Mouse (Mus musculus) adrenal gland, adult 8-10 months (tissue): ENCODE data around the gene Lrig1. TPM values are rescaled to one million over a fixed set of nuclear protein-coding genes. Genes with fewer than 3 reads are reported as not detected.

ENCODE experiments used
- DNase-seq: peaks from one replicate; pipeline ENCODE4 v3.0.0; 2022
- total RNA-seq, 4 experiments: library from RNA; stranded (reverse); gene quantifications; 2 replicates each; pipeline ENCODE4 v1.2.4; 2022

Lrig1 gene
- total RNA-seq = 10 to 100 TPM in 1 of 4 experiments, 1 to 10 TPM in 3; 8.2 to 14.0 (median 9.0) TPM

GRCm38 (mm10) chr6:94700067-94700491 is at the start of gene Lrig1:
Lrig1 (minus strand) TSS chr6:94700158.
- DNase-seq = peak; percentile 98

GRCm38 (mm10) chr6:94749626-94750025 is 49.7 kb upstream of the Lrig1 start:
- DNase-seq = no peak

DNA sequence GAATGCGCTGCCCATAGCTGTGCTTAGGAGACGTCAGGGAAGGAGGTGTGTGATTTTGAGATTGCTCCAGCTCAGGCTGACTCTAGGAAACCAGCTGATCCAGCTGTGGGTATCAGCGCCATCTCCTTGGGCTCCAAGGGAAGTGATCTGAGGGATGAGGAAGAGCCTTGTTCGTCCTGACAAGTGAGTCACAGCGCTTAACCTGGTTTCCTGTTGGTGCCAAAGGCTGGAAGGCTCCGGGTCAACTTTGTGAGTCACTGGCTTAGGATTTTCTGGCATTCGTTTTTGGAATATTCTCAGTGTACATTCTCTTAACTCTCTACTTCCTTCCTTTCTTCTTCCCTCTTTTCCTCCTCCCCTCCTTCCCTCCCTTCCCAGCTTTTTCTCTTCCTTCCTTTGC is 48.4 kb upstream of the Lrig1 start:
- peak; percentile 3 for DNase-seq

DNA sequence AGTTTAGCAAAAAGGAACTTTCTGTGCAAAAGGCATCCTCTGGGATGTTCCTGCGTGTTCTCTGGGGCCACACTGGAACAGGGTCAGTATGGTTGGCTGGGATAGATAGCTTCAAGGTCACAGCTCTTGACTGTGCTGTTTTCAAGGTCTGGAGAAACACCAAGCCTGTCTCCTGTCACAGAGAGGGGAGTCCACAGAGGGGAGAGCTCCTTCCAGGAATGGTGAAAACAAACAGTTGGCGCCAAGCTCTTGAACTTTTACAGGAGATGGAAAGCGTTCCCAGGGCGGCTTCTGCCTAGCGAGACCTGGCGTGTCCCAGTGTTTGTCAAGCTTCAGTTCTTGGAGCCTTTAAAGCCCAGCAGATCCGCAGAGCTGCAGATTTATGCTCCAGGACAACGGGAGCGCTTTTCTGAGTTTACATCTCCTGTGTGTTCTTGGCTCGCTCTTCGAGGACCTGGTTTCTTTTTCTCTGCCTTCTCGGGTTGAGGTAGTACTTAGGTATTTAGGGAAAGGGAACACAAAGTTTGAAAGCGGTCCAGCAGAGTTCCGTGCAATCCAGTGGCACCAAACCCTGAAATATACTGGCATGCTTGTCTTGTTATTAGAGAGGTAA is 40.3 kb upstream of the Lrig1 start:
- DNase-seq = peak; percentile 10

DNA sequence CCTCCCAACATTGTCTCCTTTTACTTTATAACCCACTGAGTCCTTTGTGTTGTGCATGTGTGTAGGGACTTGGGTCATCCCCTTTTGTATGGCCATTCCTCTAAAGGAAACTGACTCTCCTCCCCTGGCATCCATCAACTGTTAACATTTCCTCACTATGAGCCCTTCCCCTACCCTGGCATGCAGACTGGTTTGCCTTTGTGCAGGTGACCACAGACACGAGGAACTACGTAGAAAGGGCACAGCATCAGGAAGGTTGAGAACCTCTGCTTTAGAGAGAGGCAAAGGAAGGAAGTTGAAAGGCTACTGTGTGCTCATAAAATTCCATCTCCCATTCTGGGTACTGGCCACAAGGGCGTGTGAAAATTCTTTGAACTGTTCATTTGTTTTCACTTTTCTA is 38.7 kb upstream of the Lrig1 start:
- no peak for DNase-seq

GRCm38 (mm10) chr6:94733878-94734277 is 33.9 kb upstream of the Lrig1 start:
- no peak for DNase-seq

DNA sequence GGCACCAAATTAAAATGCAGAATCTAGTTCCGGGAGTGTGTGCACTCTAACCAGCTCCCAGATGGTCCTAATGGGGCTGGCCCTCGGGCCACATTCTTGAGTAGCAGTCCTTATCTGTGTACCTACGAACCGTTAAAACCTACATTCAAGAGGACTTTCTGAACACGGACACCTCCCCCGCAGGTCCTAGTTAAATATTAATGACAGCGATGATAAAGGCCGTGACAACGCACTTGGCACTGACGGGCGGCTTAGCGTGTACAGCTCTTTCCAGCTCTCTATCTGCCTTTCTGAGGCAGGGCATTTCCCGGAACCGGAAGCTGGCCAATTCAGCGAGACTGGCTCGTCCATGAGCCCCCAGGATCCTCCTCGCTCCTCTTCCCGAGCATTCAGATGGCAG is 29.9 kb upstream of the Lrig1 start:
- no peak for DNase-seq

DNA sequence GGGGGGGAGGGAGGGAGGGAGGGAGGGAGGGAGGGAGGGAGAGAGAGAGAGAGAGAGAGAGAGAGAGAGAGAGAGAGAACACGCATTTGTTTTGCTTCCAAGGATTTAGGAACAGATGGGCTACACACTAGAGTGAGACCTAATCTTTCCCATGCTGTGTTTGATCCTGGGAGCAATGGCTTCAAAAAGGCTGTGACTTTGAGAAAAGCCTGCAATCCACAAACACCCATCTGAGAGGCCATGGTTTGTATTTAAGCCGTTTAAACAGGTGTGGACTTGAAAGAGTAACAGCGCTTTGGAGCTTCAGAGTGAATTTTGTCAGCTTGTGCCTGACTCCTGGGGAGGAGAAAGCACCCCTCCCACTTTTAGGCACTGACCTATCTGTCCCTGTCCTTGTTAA is 29.2 kb upstream of the Lrig1 start:
- no peak for DNase-seq

- no peak for DNase-seq
These were observed 24.7 kb upstream of the Lrig1 start for GRCm38 (mm10) chr6:94724612-94725011.

DNA sequence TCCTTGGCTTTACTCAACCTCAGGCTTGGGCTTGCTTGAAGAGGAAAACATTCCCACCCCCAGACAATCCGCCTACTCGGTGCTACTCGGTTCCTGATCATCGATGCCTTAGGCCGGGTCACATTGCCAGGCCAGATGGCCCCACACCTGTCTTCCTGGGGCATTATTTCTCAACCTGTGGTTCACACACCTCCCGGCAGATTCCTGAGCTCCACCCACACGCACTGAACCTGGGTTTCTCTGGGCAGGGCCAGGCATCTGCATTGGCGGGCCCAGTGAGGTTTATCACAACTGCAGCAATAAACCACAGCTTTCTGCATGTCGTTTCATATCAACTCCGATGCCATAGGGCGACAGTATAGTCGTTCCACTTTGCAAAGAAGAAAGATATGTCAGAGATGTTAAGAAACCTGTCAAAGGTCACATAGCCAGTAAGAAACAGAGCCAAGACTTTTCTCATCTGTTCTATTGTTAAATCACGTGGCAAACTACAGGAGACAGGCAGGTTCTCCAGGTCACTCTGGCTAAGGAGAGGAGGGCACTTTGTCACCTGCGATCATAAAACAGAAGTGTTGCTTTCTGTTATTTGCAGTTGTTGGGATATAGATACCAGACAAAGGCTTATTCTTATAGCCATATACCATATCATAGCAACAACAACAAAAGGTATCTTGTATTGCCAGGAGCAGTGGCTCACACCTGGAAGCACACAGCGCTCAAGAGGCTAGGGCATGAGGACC is 18.8 kb upstream of the Lrig1 start:
- no peak for DNase-seq

DNA sequence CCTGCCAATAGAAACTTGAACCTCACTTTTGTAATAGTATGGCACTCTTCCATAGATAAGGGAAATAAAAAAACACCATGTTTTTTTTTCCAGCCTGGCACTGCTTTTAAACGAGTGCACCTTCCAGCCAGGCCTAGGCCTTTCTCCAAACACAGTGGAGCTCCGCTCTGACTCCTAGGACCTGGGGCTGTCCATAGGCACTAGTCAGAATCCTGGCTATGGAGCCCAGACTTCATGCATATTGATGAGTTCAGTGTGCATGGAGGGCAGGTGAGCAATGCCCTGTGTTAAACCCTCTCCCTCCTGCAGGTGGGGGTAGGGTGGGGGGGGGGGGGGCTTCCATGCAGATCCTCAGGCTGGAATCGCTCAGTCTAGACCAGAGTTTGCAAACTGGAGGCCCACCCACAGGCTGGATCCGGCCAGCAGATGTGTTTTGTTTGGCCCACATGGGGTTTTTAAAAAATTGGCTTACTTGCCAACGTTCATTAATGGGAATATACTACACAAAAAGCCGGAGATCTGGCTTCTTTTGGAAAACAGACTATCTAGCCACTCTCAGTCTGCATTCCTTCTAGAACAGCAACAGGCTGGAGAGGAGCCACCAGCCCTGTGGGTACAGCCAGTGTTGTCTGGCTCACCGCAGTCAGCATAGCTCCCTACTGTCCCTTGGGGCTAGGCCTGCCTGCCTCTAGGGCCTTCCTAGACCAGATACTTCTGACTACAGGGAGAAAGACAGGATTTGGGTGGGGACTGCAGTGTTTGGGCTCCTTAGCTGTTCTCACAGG is 17.9 kb upstream of the Lrig1 start:
- no peak for DNase-seq

DNA sequence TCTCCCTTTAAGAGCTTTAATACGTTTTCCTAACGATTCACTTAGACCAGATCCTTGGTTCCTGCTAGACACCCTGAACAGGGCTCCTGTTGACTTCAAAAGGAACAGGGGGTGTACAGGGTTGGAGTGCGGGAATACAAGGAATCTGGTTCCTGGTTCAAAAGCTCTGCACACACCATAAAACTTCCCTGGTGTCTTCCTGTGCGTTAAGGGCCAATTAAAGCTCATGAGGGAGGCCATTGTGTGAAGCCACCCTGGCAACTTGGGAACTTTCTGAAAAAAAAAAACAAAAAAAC is 15.6 kb upstream of the Lrig1 start:
- no peak for DNase-seq

GRCm38 (mm10) chr6:94714815-94715644 is 15.1 kb upstream of the Lrig1 start:
- DNase-seq = no peak

DNA sequence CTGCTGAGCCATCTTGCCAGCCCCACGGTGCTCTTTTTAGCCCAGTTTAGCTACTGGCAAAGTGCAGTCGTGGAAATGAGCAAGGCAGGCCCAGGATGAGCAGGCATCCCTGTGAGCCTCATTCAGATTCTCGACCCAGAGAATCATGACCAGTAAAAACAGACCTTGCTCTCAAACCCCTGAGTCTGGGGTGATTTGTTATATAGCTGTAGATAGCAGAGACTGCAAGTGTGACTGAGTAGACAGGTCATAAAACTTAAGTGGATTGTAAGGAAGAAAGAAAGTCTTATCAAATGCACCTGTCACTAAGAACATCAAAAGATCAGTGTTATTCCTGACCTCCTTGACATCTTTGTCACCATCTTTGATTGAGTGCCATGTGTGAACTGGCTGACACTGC is 9.9 kb upstream of the Lrig1 start:
- no peak for DNase-seq

GRCm38 (mm10) chr6:94709150-94709549 is 9.2 kb upstream of the Lrig1 start:
- DNase-seq = no peak

DNA sequence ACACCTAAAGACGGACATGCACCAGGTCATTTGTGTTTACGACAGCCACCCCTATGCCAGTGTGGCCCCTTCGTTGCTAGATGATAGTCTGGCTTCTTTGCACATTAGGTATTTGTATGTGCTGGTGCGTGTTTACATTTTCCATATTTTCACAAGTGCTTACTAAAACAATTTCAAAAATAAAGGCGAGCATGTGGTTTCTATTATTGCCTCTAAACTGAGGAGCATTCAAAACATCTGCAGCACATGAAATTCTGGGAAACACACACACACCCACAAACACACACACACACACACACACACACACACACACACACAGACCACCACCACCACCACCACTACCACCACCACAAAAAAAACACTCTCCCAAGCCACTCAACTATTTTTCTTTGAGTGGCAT is 7.3 kb upstream of the Lrig1 start:
- no peak for DNase-seq

DNA sequence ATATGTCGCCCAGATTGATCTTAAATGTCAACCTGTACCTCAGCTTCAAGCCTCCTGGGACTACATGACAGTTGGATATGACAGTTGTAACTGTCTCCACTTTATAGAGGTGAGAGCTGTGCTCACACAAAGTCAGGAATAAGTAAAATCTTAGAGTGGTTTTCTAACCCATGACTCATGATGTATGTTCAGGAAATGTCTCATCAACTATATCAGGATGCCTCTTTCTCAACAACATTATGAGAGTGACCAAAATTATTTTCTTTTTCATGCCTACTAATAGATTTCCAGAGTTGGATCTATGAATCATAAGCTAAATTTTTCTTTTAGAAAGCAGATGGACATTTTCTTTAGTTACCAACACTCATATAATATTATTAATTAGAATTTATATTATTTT is 6.0 kb upstream of the Lrig1 start:
- no peak for DNase-seq

GRCm38 (mm10) chr6:94702993-94703392 is 3.0 kb upstream of the Lrig1 start:
- DNase-seq = no peak

GRCm38 (mm10) chr6:94701071-94701470 is 1.1 kb upstream of the Lrig1 start:
- DNase-seq = no peak

DNA sequence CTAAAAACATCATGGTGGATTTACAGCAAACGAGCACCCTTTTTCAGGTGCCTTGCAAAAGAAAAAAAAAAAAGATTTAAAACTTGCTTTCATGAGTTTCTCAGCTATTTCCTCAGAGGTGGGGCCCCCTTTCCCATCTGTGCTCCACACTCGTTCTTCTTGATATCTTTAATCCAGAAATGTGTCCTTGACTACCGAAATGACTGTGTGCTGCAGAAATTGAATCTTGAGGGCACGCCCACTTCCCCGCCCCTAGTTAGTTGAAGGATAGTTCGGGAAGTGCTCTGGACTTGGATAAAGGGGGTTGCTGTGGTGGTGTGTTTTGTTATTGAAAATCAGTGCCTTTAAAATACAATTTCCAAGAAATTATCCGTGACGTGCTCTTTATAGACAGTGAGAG is 654 bp upstream of the Lrig1 start:
- peak; percentile 73 for DNase-seq

- DNase-seq = no peak
These were observed 578 bp downstream of the Lrig1 start for GRCm38 (mm10) chr6:94699173-94699987.
